Mouse (Mus musculus) bone marrow, adult 2 months (tissue): Measurements from ENCODE around the gene Cdc14b. TPM values are rescaled to one million over a fixed set of nuclear protein-coding genes. Genes with fewer than 3 reads are reported as not detected.

Experiments
- H3K27ac ChIP-seq: fragments of 200-500 bp; 2 replicates; pipeline ENCODE4 v1.5.1; 2012; ENCODE audit warnings: low read depth, mild to moderate bottlenecking, control low read depth, inconsistent platforms, low read length; ENCODE audit not compliant: control insufficient read depth, poor library complexity, insufficient read depth
- H3K4me1 ChIP-seq: fragments of 200-500 bp; 2 replicates; pipeline ENCODE4 v1.6.1; 2011; ENCODE audit warnings: low read length; ENCODE audit not compliant: control insufficient read depth, insufficient read depth
- H3K4me3 ChIP-seq: fragments of 200-500 bp; replicated peaks from 2 replicates; pipeline ENCODE3; 2011; ENCODE audit warnings: mild to moderate bottlenecking, low read depth, low read length, control low read depth; ENCODE audit not compliant: control insufficient read depth
- CTCF ChIP-seq: fragments of 200-500 bp; IDR thresholded peaks from 2 replicates; pipeline ENCODE4 v1.5.1; 2011; ENCODE audit warnings: low read length, control low read depth; ENCODE audit not compliant: control insufficient read depth, insufficient read depth
- POLR2A ChIP-seq: fragments of 200-500 bp; IDR thresholded peaks from 2 replicates; pipeline ENCODE4 v1.6.1; 2011; ENCODE audit warnings: low read depth, mild to moderate bottlenecking, control low read depth, low read length, borderline replicate concordance; ENCODE audit not compliant: control insufficient read depth
- WGBS: fragments of 180-500 bp; shearing (Covaris S2); methylation state at CpG from one replicate; pipeline ENCODE4 v1.1.7; 2018; 5-methylcytosine and 5-hydroxymethylcytosine counted together
- polyA plus RNA-seq: library from polyadenylated mRNA; stranded (reverse); fragments of >200 nt; gene quantifications from 2 replicates; pipeline ENCODE4 v1.2.4, GENCODE M21; 2011; ENCODE audit warnings: low replicate concordance; ENCODE audit not compliant: missing spikeins, insufficient read depth, insufficient read length

The Cdc14b gene
- polyA plus RNA-seq, 1 experiment, result 0.42 TPM

- WGBS, result 77% methylated on average over 4 of the region's 4 CpGs
- H3K27ac ChIP-seq, result no peak overlapping the region
- no peak for TF ChIP-seq POLR2A
- no peak for TF ChIP-seq CTCF
- no peak overlapping the region for H3K4me3 ChIP-seq
- H3K4me1 ChIP-seq, result no peaks in the 10 kb centered on the region
Measured at GRCm38 (mm10) chr13:64286791-64287190, 11.7 kb upstream of the Cdc14b start.

DNA sequence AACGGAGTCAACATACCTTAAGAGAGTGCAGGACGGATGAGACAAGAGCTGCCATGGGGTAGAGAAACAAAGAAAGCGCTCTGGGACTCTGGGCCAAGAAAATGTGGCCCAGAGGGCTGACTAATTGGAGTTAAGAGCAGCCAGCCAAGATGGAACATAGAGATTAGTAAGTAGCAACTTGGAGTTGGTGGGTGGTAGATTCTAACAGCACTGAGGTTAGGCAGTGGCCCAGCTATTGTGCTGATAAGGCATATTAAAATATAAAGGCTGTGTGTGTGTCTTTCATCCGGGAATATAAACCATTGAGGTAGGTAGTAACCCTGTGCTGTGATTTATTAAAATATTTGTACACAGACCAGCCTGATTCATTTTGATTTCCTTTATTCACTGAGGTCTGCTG lies 11.2 kb upstream of the Cdc14b start:
- H3K27ac ChIP-seq, result no peak overlapping the region
- TF ChIP-seq CTCF (no peak), POLR2A (no peak)
- H3K4me1 ChIP-seq, result no peaks in the 10 kb centered on the region
- H3K4me3 ChIP-seq, result no peak overlapping the region
- 72% methylated on average over 4 of the region's 4 CpGs for WGBS

GRCm38 (mm10) chr13:64284676-64285075 lies 9.6 kb upstream of the Cdc14b start:
- Histone ChIP-seq H3K4me1 (no peaks in the 10 kb centered on the region), H3K27ac (no peak overlapping the region), H3K4me3 (no peak overlapping the region)
- 89% methylated on average over 2 of the region's 2 CpGs for WGBS
- TF ChIP-seq POLR2A (no peak), CTCF (no peak)

DNA sequence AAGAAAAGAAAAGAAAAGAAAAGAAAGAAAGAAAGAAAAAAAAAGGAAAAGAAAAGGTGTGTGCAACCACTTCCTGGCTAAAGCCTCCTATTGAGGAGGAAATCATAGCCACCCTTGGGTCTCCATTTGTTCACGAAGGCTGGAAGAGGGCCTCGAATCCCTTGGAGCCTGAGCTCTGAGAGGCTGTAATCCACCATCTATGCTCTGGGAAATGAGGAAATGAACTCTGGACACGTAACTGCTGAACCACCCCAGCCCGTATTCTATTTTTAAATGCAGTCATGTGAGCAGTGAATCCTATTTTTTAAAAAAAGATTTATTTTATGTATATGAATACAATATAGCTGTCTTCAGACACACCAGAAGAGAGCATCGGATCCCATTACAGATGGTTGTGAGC lies 5.8 kb upstream of the Cdc14b start:
- 56% methylated on average over 5 of the region's 5 CpGs for WGBS
- no peak for TF ChIP-seq POLR2A
- no peak overlapping the region for H3K4me3 ChIP-seq
- no peak overlapping the region for H3K27ac ChIP-seq
- H3K4me1 ChIP-seq, result no peaks in the 10 kb centered on the region; the same call in 1 of the 2 replicates

DNA sequence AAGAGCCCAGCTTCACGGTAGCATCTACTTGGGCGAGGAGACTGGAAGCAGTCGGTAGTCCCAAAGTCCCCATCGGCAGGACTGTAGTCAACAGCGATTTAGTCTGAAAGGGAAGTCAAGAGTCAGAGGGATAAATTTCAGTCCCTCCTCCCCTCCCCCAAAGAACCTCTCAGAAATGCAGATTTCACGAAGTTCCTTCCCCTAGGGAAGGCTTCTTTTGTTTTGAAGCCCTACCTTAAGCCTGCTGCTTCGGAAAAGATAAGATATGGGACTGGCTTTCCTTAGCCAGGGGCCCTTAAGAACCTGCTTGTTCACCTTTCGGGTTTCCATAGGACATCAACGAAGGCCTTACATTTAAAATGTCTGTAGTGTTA lies 651 bp upstream of the Cdc14b start:
- TF ChIP-seq CTCF (no peak), POLR2A (no peak)
- Histone ChIP-seq H3K27ac (no peak overlapping the region), H3K4me1 (no peaks in the 10 kb centered on the region; the same call in 1 of the 2 replicates), H3K4me3 (no peak overlapping the region)
- WGBS, result 20% methylated on average over 9 of the region's 9 CpGs

GRCm38 (mm10) chr13:64273891-64274844 lies 922 bp downstream of the Cdc14b start:
- no peaks in the 10 kb centered on the region; the same call in 1 of the 2 replicates for H3K4me1 ChIP-seq
- H3K4me3 ChIP-seq, result peak overlapping the region; percentile 43
- WGBS, result 1% methylated on average over 95 of the region's 95 CpGs
- TF ChIP-seq POLR2A (0 out of 2 replicates have a peak, but pooled peaks have one; percentile 9), CTCF (no peak)
- no peak overlapping the region for H3K27ac ChIP-seq

- 37% methylated on average over 8 of the region's 8 CpGs for WGBS
- TF ChIP-seq POLR2A (no peak), CTCF (no peak)
- H3K27ac ChIP-seq, result no peak overlapping the region
- H3K4me3 ChIP-seq, result no peak overlapping the region
- no peaks in the 10 kb centered on the region; the same call in 1 of the 2 replicates for H3K4me1 ChIP-seq
Measured at GRCm38 (mm10) chr13:64273352-64273751, 1.7 kb downstream of the Cdc14b start.

DNA sequence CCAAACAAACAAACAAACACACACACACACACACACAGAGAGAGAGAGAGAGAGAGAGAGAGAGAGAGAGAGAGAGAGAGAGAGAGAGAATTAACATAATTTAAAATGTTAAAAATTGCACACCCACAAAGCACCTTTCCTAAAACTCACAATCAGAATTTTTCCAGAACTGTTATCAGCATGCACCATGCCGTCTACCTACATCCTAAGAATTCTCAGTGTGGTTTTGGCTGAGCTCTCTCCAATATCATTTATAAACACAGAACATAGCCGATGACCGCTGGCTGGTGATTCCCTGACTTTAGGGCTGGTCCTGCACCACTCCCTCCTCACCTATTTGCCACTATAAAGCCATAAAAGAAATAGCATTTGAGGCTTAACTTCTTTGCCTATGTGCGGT lies 6.7 kb downstream of the Cdc14b start:
- TF ChIP-seq CTCF, result no peak
- no peak for TF ChIP-seq POLR2A
- no peak overlapping the region for H3K27ac ChIP-seq
- WGBS, result 69% methylated on average over 4 of the region's 4 CpGs
- H3K4me3 ChIP-seq, result no peak overlapping the region
- H3K4me1 ChIP-seq, result no peaks in the 10 kb centered on the region

GRCm38 (mm10) chr13:64267151-64267550 lies 7.9 kb downstream of the Cdc14b start:
- Histone ChIP-seq H3K27ac (no peak overlapping the region), H3K4me1 (no peaks in the 10 kb centered on the region), H3K4me3 (no peak overlapping the region)
- TF ChIP-seq POLR2A (no peak), CTCF (no peak)
- 77% methylated on average over 9 of the region's 9 CpGs for whole genome bisulfite sequencing
